20 mouse cellular contexts compared by ENCODE assay signal in genomic region chr5:30159601-30160000, GRCm38 (mm10). TPM values are rescaled to one million over a fixed set of nuclear protein-coding genes. Genes with fewer than 3 reads are reported as not detected.
A peak's percentile ranks its signal among the peaks of the same experiment; 100 is the strongest.
DNase-seq lines count a peak whose midpoint lies in the region; ATAC-seq and TF ChIP-seq lines count a peak whose summit lies in the region.
"Had no signal": no experiment of that assay in that cellular context is flagged by ENCODE, and none has a peak within 500 bp of the region (broad histone marks: within the 10 kb centered on the region; RNA-seq: fewer than 3 reads in every experiment).

No protein-coding gene starts in this region.

- WGBS in cerebellum, adult 2 months: 18% methylated on average over 6 of the region's 6 CpGs
- 29% methylated on average over 6 of the region's 6 CpGs for WGBS in heart, postnatal 0 days
- WGBS in forebrain, embryonic 14.5 days: 92% methylated on average over 6 of the region's 6 CpGs
- WGBS in liver, embryonic 12.5 days (ENCODE audit: insufficient replicate concordance): 70% methylated on average over 6 of the region's 6 CpGs

- H3K9ac ChIP-seq in heart, postnatal 0 days (replicated peaks; ENCODE audit: low read depth, low read length): no peak overlapping the region
- no peak overlapping the region for H3K9ac ChIP-seq in forebrain, embryonic 14.5 days (ENCODE audit: low read length)
- no peak overlapping the region for H3K9ac ChIP-seq in liver, embryonic 12.5 days
- H3K9ac ChIP-seq: embryonic facial prominence, embryonic 12.5 days; lung, embryonic 15.5 days had no signal

- no peaks in the 10 kb centered on the region for H3K9me3 ChIP-seq in heart, postnatal 0 days (replicated peaks; ENCODE audit: control insufficient read depth, low read length)
- no peaks in the 10 kb centered on the region for H3K9me3 ChIP-seq in forebrain, embryonic 14.5 days (replicated peaks; ENCODE audit: control insufficient read depth, low read length)
- no peaks in the 10 kb centered on the region for H3K9me3 ChIP-seq in liver, embryonic 12.5 days (replicated peaks)
- H3K9me3 ChIP-seq: embryonic facial prominence, embryonic 12.5 days; lung, embryonic 15.5 days; megakaryocyte, embryonic 14.5 days had no signal

- H3K4me1 ChIP-seq in cerebellum, adult 2 months (ENCODE audit: control insufficient read depth, insufficient read depth, low read length): peaks cover 3% of the 10 kb centered on the region; the same call in 1 of the 2 replicates
- H3K4me1 ChIP-seq in heart, postnatal 0 days (ENCODE audit: control insufficient read depth, insufficient read depth): peaks cover 28% of the 10 kb centered on the region; the same call in 1 of the 2 replicates
- H3K4me1 ChIP-seq in forebrain, embryonic 14.5 days (ENCODE audit: control insufficient read depth, insufficient read depth, low read length): peaks cover 7% of the 10 kb centered on the region
- H3K4me1 ChIP-seq in liver, embryonic 12.5 days: peaks cover 30% of the 10 kb centered on the region

- TF ChIP-seq EP300 in heart, postnatal 0 days (IDR thresholded peaks at IDR 0.05; ENCODE audit: low read depth): no peak

- ATAC-seq in heart, postnatal 0 days (ENCODE audit: insufficient read depth, low read depth): no peak
- no peak for ATAC-seq in forebrain, embryonic 14.5 days
- no peak for ATAC-seq in liver, embryonic 12.5 days

- no peak for TF ChIP-seq CTCF in cerebellum, adult 2 months (IDR thresholded peaks at IDR 0.05; ENCODE audit: borderline replicate concordance, insufficient read depth, low read depth, low read length)
- TF ChIP-seq CTCF in heart, postnatal 0 days (IDR thresholded peaks at IDR 0.05; ENCODE audit: low read depth): no peak

- peaks cover 20% of the 10 kb centered on the region for H3K36me3 ChIP-seq in heart, postnatal 0 days (replicated peaks; ENCODE audit: control insufficient read depth, insufficient read depth, low read length)
- no peaks in the 10 kb centered on the region; the same call in 1 of the 2 replicates for H3K36me3 ChIP-seq in forebrain, embryonic 14.5 days (ENCODE audit: control insufficient read depth, insufficient read depth, low read length)
- peaks cover 21% of the 10 kb centered on the region for H3K36me3 ChIP-seq in liver, embryonic 12.5 days
- H3K36me3 ChIP-seq: embryonic facial prominence, embryonic 12.5 days had no signal

- peak overlapping the region; percentile 38 for H3K4me2 ChIP-seq in heart, postnatal 0 days (ENCODE audit: low read depth, low read length)
- H3K4me2 ChIP-seq in forebrain, embryonic 14.5 days (ENCODE audit: low read length): no peak overlapping the region
- no peak overlapping the region for H3K4me2 ChIP-seq in liver, embryonic 12.5 days
- H3K4me2 ChIP-seq: embryonic facial prominence, embryonic 12.5 days; lung, embryonic 15.5 days had no signal

- no peak overlapping the region for H3K4me3 ChIP-seq in cerebellum, adult 2 months (replicated peaks; ENCODE audit: insufficient read depth, low read depth, low read length)
- H3K4me3 ChIP-seq in heart, postnatal 0 days (ENCODE audit: low read depth, low read length): no peak overlapping the region
- no peak overlapping the region for H3K4me3 ChIP-seq in forebrain, embryonic 14.5 days (ENCODE audit: low read depth, low read length)
- no peak overlapping the region for H3K4me3 ChIP-seq in liver, embryonic 12.5 days
- H3K4me3 ChIP-seq: embryonic facial prominence, embryonic 12.5 days; lung, embryonic 15.5 days; megakaryocyte, embryonic 14.5 days had no signal

- no peak overlapping the region for H3K27ac ChIP-seq in cerebellum, adult 2 months (ENCODE audit: insufficient read depth, low read length)
- H3K27ac ChIP-seq in heart, postnatal 0 days (ENCODE audit: low read depth): peak overlapping the region; percentile 59
- no peak overlapping the region for H3K27ac ChIP-seq in forebrain, embryonic 14.5 days (ENCODE audit: low read depth, low read length)
- H3K27ac ChIP-seq in liver, embryonic 12.5 days: no peak overlapping the region
- H3K27ac ChIP-seq: embryonic facial prominence, embryonic 12.5 days; lung, embryonic 15.5 days had no signal

- peak; percentile 25 to 55 for DNase-seq in cerebellum, adult 2 months
- DNase-seq in cerebellum, adult 9-10 months: no peak
- peak; percentile 9 to 18 for DNase-seq in layer of hippocampus, postnatal 36 days
- no peak for DNase-seq in layer of hippocampus, postnatal 25 days (ENCODE audit: extremely low spot score in 1 of 2, low spot score in 1 of 2)
- peak; percentile 29 to 48 for DNase-seq in cerebellum, postnatal 36 days
- DNase-seq in heart, postnatal 0 days (ENCODE audit: low spot score): no peak
- no peak for DNase-seq in forebrain, embryonic 14.5 days (ENCODE audit: low spot score)
- DNase-seq: adrenal gland, adult 8-10 months; kidney, postnatal 36 days; liver had no signal

- H3K27me3 ChIP-seq in cerebellum, adult 2 months (ENCODE audit: control insufficient read depth, insufficient read depth, low read length): no peaks in the 10 kb centered on the region
- H3K27me3 ChIP-seq in heart, postnatal 0 days (ENCODE audit: control insufficient read depth, insufficient read depth, low read length): no peaks in the 10 kb centered on the region
- H3K27me3 ChIP-seq in forebrain, embryonic 14.5 days (replicated peaks; ENCODE audit: control insufficient read depth, insufficient read depth, low read length): no peaks in the 10 kb centered on the region
- no peaks in the 10 kb centered on the region for H3K27me3 ChIP-seq in liver, embryonic 12.5 days (replicated peaks)
- H3K27me3 ChIP-seq: embryonic facial prominence, embryonic 12.5 days; lung, embryonic 15.5 days; megakaryocyte, embryonic 14.5 days had no signal

- TF ChIP-seq POLR2A in cerebellum, adult 2 months (IDR thresholded peaks at IDR 0.05; ENCODE audit: borderline replicate concordance, insufficient read depth, low read length): no peak

RNA-seq across cellular contexts. Expression of gene Hadhb, which starts 4.6 kb away (rescaled TPM):
- 129 and 148 TPM in 2 replicates for polyA plus RNA-seq in cerebellum, adult 2 months (2012; rRNA removed)
- 10 to 100 TPM; 91.7 to 93.3 TPM for total RNA-seq in layer of hippocampus, postnatal 36 days (2021)
- total RNA-seq in layer of hippocampus, postnatal 25 days (2021): 10 to 100 TPM; 88.1 to 98.2 TPM
- total RNA-seq in heart, postnatal 0 days (2014; rRNA removed; ENCODE audit: low replicate concordance): 669 and 1,098 TPM in 2 replicates
- polyA plus RNA-seq in heart, postnatal 0 days (2015; fragmentation: Nextera tagmentation; extraction: Ambion mirVana): 1,207 and 1,270 TPM in 2 replicates
- polyA plus RNA-seq in forebrain, embryonic 14.5 days (2014; fragmentation: Nextera tagmentation; extraction: Ambion mirVana): 75.6 and 80.9 TPM in 2 replicates
- 113 and 116 TPM in 2 replicates for polyA plus RNA-seq in liver, embryonic 12.5 days (2016; fragmentation: Nextera tagmentation; extraction: Ambion mirVana)

RNA-seq across cellular contexts. Expression of gene Hadha, which starts 4.6 kb away (rescaled TPM):
- polyA plus RNA-seq in cerebellum, adult 2 months (2012; rRNA removed): 88.2 and 89.6 TPM in 2 replicates
- total RNA-seq in layer of hippocampus, postnatal 36 days (2021): 10 to 100 TPM; 72.2 to 74.2 TPM
- total RNA-seq in layer of hippocampus, postnatal 25 days (2021): 10 to 100 TPM; 69.9 to 73.9 TPM
- total RNA-seq in heart, postnatal 0 days (2014; rRNA removed; ENCODE audit: low replicate concordance): 368 and 497 TPM in 2 replicates
- polyA plus RNA-seq in heart, postnatal 0 days (2015; fragmentation: Nextera tagmentation; extraction: Ambion mirVana): 722 and 748 TPM in 2 replicates
- 64.9 and 65.8 TPM in 2 replicates for polyA plus RNA-seq in forebrain, embryonic 14.5 days (2014; fragmentation: Nextera tagmentation; extraction: Ambion mirVana)
- 92.2 and 103 TPM in 2 replicates for polyA plus RNA-seq in liver, embryonic 12.5 days (2016; fragmentation: Nextera tagmentation; extraction: Ambion mirVana)

RNA-seq across cellular contexts. Expression of gene Adgrf3, which starts 45.9 kb away (rescaled TPM):
- polyA plus RNA-seq in cerebellum, adult 2 months (2012; rRNA removed): not detected in 2 replicates
- total RNA-seq in layer of hippocampus, postnatal 36 days (2021): not detected
- not detected for total RNA-seq in layer of hippocampus, postnatal 25 days (2021)
- 0.08 and 0.43 TPM in 2 replicates for total RNA-seq in heart, postnatal 0 days (2014; rRNA removed; ENCODE audit: low replicate concordance)
- polyA plus RNA-seq in heart, postnatal 0 days (2015; fragmentation: Nextera tagmentation; extraction: Ambion mirVana): 0.23 and 0.60 TPM in 2 replicates
- not detected in 2 replicates for polyA plus RNA-seq in forebrain, embryonic 14.5 days (2014; fragmentation: Nextera tagmentation; extraction: Ambion mirVana)
- polyA plus RNA-seq in liver, embryonic 12.5 days (2016; fragmentation: Nextera tagmentation; extraction: Ambion mirVana): not detected in 2 replicates
- total RNA-seq: adrenal gland, adult 8-10 months; left cerebral cortex, postnatal 10 days; neutrophil, adult 5-6 weeks had no signal
- polyA plus RNA-seq: C2C12; hindbrain, embryonic 11.5 days had no signal

RNA-seq across cellular contexts. Expression of gene 3110082J24Rik, which starts 53.7 kb away (rescaled TPM):
- polyA plus RNA-seq in cerebellum, adult 2 months (2012; rRNA removed): 7.0 and 7.6 TPM in 2 replicates
- total RNA-seq in layer of hippocampus, postnatal 36 days (2021): 1 to 10 TPM; 2.8 to 3.7 TPM
- 1 to 10 TPM; 2.6 to 3.5 TPM for total RNA-seq in layer of hippocampus, postnatal 25 days (2021)
- not detected in 2 replicates for total RNA-seq in heart, postnatal 0 days (2014; rRNA removed; ENCODE audit: low replicate concordance)
- polyA plus RNA-seq in heart, postnatal 0 days (2015; fragmentation: Nextera tagmentation; extraction: Ambion mirVana): not detected in 2 replicates
- polyA plus RNA-seq in forebrain, embryonic 14.5 days (2014; fragmentation: Nextera tagmentation; extraction: Ambion mirVana): 4.6 and 7.1 TPM in 2 replicates
- not detected in 2 replicates for polyA plus RNA-seq in liver, embryonic 12.5 days (2016; fragmentation: Nextera tagmentation; extraction: Ambion mirVana)
- total RNA-seq: adrenal gland, adult 8-10 months; ES-E14; neutrophil, adult 5-6 weeks had no signal
- polyA plus RNA-seq: intestine, embryonic 14.5 days; lung, embryonic 15.5 days had no signal

RNA-seq across cellular contexts. Expression of gene Garem2, which starts 54.6 kb away (rescaled TPM):
- 23.7 and 25.6 TPM in 2 replicates for polyA plus RNA-seq in cerebellum, adult 2 months (2012; rRNA removed)
- 10 to 100 TPM; 10.9 to 13.2 TPM for total RNA-seq in layer of hippocampus, postnatal 36 days (2021)
- total RNA-seq in layer of hippocampus, postnatal 25 days (2021): 10 to 100 TPM; 13.1 to 13.6 TPM
- 0.70 TPM in 1 of 2 replicates, not detected in the other for total RNA-seq in heart, postnatal 0 days (2014; rRNA removed; ENCODE audit: low replicate concordance)
- 0.12 and 0.14 TPM in 2 replicates for polyA plus RNA-seq in heart, postnatal 0 days (2015; fragmentation: Nextera tagmentation; extraction: Ambion mirVana)
- 11.3 and 12.7 TPM in 2 replicates for polyA plus RNA-seq in forebrain, embryonic 14.5 days (2014; fragmentation: Nextera tagmentation; extraction: Ambion mirVana)
- polyA plus RNA-seq in liver, embryonic 12.5 days (2016; fragmentation: Nextera tagmentation; extraction: Ambion mirVana): 0.08 and 0.12 TPM in 2 replicates
- total RNA-seq: neutrophil, adult 5-6 weeks had no signal

Comparison
In these comparisons a context has a peak if more than half of its experiments do, and no peak if none do; other contexts are left out.
1. DNase-seq: peak in cerebellum, adult 2 months (2 of 2), layer of hippocampus, postnatal 36 days (2 of 2) and cerebellum, postnatal 36 days (2 of 2); none in cerebellum, adult 9-10 months (single experiment), layer of hippocampus, postnatal 25 days (0 of 2), heart, postnatal 0 days (single experiment) and forebrain, embryonic 14.5 days (single experiment).